Mouse (Mus musculus) embryo, embryonic 11.5 days (tissue): ENCODE results near the gene Vps18.
A peak's percentile ranks its signal among the peaks of the same experiment; 100 is the strongest.

Source experiments
- DNase-seq: peaks from one replicate; pipeline ENCODE4 v3.0.0-alpha.2; 2012; ENCODE audit warnings: low read depth, low spot score

Vps18 gene

DNA sequence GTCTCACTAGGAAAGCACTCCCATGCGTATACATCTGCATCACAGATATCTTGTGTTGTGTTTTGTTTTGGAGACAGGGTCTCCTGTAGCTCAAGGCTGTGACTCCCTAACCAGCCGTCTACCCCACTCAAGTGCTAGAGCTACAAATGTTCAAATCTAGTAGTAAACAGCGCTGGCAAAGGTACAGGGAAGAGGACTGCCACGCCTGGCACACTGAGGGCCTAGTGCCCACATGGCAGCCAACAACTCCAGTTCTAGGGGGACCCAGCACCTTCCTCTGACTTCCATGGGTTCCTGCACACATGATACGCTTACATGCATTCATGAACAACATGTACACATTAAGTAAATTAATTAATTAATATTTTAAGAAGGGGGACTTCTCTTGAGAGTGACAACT lies 3.7 kb downstream of the Vps18 start:
- no peak for DNase-seq

DNA sequence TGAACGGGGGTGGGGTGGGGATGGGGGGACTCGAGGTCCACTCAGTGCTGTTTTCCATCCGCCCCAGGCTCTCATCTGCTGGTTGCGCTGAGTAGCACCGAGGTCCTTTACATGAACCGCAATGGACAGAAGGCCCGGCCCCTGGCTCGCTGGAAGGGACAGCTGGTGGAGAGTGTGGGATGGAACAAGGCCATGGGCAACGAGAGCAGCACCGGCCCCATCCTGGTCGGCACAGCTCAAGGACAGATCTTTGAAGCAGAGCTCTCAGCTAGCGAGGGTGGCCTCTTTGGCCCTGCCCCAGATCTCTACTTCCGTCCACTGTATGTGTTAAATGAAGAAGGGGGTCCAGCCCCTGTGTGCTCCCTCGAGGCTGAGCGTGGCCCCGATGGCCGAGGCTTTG lies 4.3 kb downstream of the Vps18 start:
- no peak for DNase-seq

DNA sequence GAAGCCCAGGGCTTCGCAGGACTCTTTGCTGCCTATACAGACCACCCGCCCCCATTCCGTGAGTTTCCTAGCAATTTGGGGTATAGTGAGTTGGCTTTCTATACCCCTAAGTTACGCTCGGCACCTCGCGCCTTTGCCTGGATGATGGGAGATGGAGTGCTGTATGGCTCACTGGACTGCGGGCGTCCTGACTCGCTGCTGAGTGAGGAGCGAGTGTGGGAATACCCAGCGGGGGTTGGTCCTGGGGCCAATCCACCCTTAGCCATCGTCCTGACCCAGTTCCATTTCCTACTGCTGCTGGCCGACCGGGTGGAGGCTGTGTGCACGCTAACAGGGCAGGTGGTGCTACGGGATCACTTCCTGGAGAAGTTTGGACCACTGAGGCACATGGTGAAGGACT lies 4.8 kb downstream of the Vps18 start:
- DNase-seq: no peak

- DNase-seq: no peak
Observed at GRCm38 (mm10) chr2:119293776-119294390, 5.3 kb downstream of the Vps18 start.

DNA sequence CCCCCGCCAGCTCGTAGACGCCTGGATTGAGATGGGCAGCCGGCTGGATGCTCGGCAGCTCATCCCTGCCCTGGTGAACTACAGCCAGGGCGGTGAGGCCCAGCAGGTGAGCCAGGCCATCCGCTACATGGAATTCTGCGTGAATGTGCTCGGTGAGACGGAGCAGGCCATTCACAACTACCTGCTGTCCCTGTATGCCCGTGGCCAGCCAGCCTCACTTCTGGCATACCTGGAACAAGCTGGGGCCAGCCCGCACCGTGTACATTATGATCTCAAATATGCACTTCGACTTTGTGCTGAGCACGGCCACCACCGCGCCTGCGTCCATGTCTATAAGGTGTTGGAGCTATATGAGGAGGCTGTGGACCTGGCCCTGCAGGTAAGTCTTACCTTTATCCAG lies 5.9 kb downstream of the Vps18 start:
- DNase-seq: no peak

- DNase-seq: no peak
Observed at GRCm38 (mm10) chr2:119296756-119297155, 8.2 kb downstream of the Vps18 start.

DNA sequence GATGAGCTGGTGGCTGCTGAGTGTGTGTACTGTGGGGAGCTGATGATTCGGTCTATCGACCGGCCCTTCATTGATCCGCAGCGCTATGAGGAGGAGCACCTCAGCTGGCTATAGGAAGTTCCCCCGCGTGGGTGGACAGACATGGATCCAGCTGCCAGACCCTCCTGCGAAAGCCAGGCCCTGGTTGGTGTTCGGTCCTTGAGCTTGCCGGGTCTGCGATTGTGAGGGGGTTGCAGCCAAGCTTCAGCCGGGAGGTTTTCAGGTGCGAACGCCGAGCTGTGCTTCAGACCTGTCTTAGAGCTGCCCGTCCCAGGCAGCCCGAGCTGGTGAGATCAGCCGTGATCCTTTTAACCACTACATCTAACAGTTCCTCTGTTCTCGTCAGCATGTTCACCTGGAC lies 9.0 kb downstream of the Vps18 start:
- no peak for DNase-seq

- DNase-seq: no peak
Observed at GRCm38 (mm10) chr2:119298330-119298729, 9.8 kb downstream of the Vps18 start.

DNA sequence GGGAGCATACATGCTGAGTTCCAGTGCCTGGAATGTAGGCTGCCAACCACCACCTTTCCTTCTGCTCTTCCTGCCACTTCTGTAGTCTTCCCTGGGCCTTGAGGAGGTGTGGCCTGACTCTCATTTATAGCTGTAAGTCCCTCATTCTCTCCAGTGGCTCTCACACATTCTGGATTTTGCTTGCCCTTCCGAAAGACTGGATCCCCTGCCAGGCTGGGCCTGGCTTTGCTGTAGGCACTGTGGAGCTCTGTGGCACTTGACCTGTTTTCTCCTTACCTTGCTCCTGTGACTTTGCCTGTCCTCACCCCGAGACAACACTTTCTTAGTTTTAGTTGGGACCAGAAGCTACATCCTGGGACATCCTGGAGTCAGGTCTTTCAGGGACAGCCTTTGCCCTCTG lies 10.3 kb downstream of the Vps18 start:
- DNase-seq: no peak

DNA sequence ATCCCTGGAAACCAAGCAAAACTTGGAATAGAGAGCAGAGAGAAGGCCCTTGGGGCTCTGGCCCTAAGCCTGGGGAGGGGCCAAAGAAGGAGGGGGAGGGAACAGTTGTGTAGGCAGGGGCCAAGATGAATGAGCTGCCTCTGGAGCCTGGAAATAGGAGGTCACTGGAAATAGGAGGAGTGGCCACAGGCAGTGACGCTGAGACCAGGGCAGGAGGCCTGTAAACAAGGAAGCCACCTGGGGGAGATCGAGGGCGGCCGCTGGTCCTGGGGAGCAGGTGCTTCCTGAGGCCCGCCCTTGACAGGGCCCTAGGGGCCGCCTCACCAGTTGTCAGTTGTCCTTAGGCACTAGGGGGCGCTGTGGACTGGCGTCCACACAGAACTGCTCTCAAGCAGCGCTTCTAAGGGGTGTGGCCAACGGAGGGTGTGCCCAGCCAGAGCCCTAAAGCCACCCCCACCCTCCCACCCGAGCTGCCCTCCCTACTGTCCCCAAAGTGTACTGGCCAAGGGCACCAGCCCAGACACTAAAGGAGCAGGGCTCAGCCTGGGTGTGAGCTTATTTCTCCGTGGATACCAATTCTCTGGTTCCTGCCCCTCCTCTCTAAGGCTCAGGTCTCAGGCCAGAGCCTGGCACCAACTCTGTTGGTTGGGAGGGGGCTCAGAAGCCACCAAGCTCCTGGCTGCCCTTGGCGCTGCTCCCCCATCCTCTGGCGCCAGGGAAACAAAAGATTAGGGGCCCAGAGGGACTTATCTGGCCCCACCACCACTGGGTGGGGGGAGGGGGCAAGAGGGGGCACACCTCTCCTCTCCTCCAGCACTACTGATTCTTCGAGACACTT lies 11.7 kb downstream of the Vps18 start:
- DNase-seq: peak; percentile 76

- DNase-seq: no peak
Observed at GRCm38 (mm10) chr2:119300819-119301493, 12.4 kb downstream of the Vps18 start.

DNA sequence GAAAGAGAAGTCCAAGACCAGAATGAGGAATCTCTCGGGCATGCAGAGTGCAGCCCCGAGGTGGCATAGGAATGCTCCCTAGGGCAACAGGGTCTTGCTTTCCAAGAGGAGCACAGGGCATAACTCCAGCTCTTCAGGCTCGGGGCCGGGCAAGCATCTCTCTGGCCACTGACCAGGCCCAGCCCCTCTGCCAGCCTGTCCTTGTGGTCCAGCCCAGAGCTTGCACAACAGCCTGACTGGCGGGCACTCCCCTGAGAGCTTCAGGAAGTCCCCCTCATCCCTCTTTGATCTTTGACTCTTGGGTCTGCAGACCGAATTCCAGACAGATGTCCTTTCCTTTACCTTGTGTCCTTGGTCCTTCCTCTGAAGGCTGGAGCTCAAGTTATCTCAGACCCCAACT lies 14.3 kb downstream of the Vps18 start:
- DNase-seq: no peak

DNA sequence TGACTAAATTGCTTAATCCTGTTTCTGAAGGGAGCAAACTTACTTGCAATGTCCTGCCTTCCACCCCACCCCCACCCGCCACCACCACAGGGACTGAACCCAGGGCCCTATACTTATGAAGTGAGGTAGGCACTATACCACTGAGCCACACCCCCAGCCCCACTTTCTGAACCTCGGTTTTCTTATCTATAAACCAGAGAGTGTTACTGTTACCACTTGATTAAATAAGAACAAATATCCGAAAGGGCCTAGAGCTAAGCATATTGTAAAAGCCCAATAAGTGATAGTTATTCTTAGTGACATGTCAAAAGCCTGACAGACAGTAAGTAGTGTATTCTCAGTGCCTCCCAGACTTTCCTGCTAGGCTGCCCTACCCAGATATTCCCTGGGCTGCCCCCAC lies 15.9 kb downstream of the Vps18 start:
- no peak for DNase-seq

- no peak for DNase-seq
Observed at GRCm38 (mm10) chr2:119304798-119305208, 16.3 kb downstream of the Vps18 start.

GRCm38 (mm10) chr2:119311544-119311943 lies 23.0 kb downstream of the Vps18 start:
- DNase-seq: no peak

GRCm38 (mm10) chr2:119312380-119312958 lies 23.9 kb downstream of the Vps18 start:
- DNase-seq: no peak

GRCm38 (mm10) chr2:119313780-119314479 lies 25.4 kb downstream of the Vps18 start:
- DNase-seq: no peak

DNA sequence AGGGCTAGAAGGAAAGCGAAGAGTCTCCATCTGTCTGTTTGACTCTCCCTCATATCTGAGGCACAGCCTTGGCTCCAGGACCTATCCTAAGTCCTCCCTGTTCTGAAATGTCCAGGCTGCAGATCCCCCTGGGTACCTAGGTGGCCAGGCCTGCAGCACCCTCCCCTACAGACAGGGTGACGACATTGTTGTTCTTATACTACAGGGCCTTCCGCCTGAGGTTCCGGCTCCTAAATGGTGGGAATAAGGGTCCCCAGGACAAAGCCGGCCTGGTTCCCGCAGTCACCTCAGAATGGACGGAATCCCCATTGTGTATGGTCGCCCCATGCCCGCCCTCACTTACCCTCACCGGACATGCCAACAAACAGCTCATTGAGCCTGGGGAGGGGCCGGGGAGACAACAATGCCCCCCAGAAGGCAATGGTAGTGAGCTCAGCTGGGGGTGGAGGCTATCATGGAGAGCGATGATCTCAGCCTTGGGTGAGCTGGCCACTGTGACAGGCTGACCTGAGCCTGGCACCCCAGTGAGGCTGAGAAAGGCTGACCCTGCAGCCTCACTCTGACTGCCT lies 26.3 kb downstream of the Vps18 start:
- no peak for DNase-seq

DNA sequence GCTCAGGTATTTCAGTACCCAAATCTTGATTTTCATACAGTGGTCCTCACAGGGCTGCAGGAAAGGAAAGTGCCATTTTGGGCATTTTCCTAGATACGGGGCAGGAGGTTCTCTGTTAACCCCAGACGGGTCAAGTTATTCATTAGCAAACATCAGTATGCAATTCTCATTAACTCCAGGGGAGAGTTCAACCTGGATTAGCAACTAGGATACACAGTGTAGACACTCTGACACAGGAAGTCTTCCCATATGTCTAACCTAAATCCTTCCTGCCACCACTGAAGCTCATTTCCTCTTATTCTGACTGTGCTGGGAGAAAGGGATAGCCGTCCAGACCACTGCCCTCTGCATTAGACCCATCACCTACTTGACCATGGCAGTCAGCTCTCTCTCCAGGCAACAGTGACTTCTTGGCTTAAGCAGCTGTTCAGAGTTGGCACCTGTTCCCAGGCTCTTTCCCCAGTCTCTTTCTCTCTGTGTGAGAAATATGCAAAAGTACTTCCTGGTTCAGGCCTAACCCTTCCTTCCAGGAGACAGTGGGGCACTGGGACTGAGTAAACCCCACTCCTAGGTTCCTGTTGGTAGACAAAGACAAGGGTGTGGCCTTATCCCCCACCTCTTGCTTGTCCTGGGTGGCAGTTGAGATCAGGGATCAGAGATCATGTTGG lies 29.6 kb downstream of the Vps18 start:
- DNase-seq: no peak

- DNase-seq: no peak
Observed at GRCm38 (mm10) chr2:119320571-119320970, 32.0 kb downstream of the Vps18 start.
